Mouse (Mus musculus) small intestine, adult 2 months (tissue): ENCODE data around the gene Arap1. TPM values are rescaled to one million over a fixed set of nuclear protein-coding genes. Genes with fewer than 3 reads are reported as not detected.

Source experiments
- H3K27ac ChIP-seq: fragments of 200-500 bp; 2 replicates; pipeline ENCODE4 v1.5.1; 2012; ENCODE audit warnings: low read depth, low read length, control low read depth, inconsistent platforms; ENCODE audit not compliant: insufficient read depth
- H3K27me3 ChIP-seq: fragments of 200-500 bp; 2 replicates; pipeline ENCODE4 v1.6.1; 2012; ENCODE audit warnings: mild to moderate bottlenecking, moderate library complexity, low read length, inconsistent platforms; ENCODE audit not compliant: control insufficient read depth, insufficient read depth
- H3K36me3 ChIP-seq: fragments of 200-500 bp; 2 replicates; pipeline ENCODE4 v1.6.1; 2012; ENCODE audit warnings: mild to moderate bottlenecking, low read length, control low read depth, inconsistent platforms; ENCODE audit not compliant: control insufficient read depth, insufficient read depth
- H3K4me1 ChIP-seq: fragments of 200-500 bp; 2 replicates; pipeline ENCODE4 v1.6.1; 2012; ENCODE audit warnings: low read length, inconsistent platforms, mixed read lengths; ENCODE audit not compliant: control insufficient read depth, insufficient read depth, insufficient read length
- H3K4me3 ChIP-seq: fragments of 200-500 bp; 2 replicates; pipeline ENCODE4 v1.5.1; 2012; ENCODE audit warnings: low read depth, mild to moderate bottlenecking, control low read depth, inconsistent platforms, low read length, moderate library complexity
- CTCF ChIP-seq: fragments of 200-500 bp; IDR thresholded peaks from 2 replicates; pipeline ENCODE4 v1.5.1; 2012; ENCODE audit warnings: low read depth, mild to moderate bottlenecking, control low read depth, inconsistent platforms, low read length, moderate library complexity, mixed read lengths; ENCODE audit not compliant: insufficient replicate concordance, insufficient read length; ENCODE audit errors: extremely low read depth
- POLR2A ChIP-seq: fragments of 200-500 bp; IDR thresholded peaks from 2 replicates; pipeline ENCODE4 v1.6.1; 2012; ENCODE audit warnings: low read depth, mild to moderate bottlenecking, control low read depth, inconsistent platforms, low read length, moderate library complexity
- WGBS: fragments of 180-500 bp; shearing (Covaris S2); methylation state at CpG from one replicate; pipeline ENCODE4 v1.1.7; 2018; 5-methylcytosine and 5-hydroxymethylcytosine counted together
- polyA plus RNA-seq: library from polyadenylated mRNA; depleted of rRNA; stranded (reverse); fragments of >200 nt; gene quantifications from 2 replicates; pipeline ENCODE4 v1.2.3, GENCODE M21; 2012

Arap1 gene
- polyA plus RNA-seq, 1 experiment, result 61.7 TPM

DNA sequence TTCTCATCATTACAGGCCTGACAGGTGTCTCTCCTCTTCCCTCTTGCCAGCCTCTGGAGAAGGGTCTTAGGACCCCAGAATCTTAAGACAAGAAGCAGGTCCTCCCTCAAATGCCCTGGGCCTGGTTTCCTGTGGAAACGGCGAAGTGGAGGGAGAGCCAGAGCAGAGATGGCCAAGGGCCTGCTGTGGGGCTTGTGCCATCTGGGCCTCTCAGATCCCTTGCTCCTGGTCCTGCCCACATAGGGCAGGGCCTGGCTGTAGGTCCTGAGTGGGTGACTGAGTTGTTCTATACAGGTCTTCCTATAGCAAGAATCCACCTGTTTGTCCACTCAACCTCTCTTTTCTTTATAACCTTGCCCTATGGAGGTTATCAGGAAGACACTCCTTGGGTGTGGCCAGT lies 12.6 kb upstream of the Arap1 start:
- Histone ChIP-seq H3K27ac (no peak overlapping the region), H3K27me3 (no peaks in the 10 kb centered on the region), H3K4me1 (no peaks in the 10 kb centered on the region; the same call in 1 of the 2 replicates), H3K36me3 (peaks cover 37% of the 10 kb centered on the region), H3K4me3 (no peak overlapping the region)
- WGBS, result 74% methylated on average over 2 of the region's 2 CpGs
- TF ChIP-seq CTCF (no peak), POLR2A (no peak)

DNA sequence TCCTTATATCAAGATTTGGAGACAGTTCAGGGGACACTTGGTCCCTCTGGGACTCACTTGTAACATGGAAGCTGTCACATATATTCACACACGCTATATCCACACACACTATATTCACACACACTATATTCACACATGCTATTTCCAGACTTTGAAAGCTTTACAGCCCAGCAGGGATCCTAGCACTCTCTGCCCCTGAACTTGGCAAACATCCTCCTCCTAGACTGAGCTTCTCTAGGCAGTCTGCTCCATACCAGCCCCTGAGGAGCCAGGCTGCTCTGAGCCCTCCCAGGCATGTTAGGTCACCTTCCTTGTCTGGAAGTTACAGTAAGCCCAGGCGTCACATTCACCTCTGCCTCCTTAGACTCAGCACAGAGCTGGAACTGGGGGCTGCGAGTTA lies 11.2 kb upstream of the Arap1 start:
- H3K4me3 ChIP-seq, result no peak overlapping the region
- TF ChIP-seq CTCF, result no peak
- TF ChIP-seq POLR2A, result no peak
- no peaks in the 10 kb centered on the region; the same call in 1 of the 2 replicates for H3K4me1 ChIP-seq
- peaks cover 31% of the 10 kb centered on the region for H3K36me3 ChIP-seq
- H3K27ac ChIP-seq, result no peak overlapping the region
- no peaks in the 10 kb centered on the region for H3K27me3 ChIP-seq
- WGBS, result 80% methylated on average over 3 of the region's 3 CpGs

DNA sequence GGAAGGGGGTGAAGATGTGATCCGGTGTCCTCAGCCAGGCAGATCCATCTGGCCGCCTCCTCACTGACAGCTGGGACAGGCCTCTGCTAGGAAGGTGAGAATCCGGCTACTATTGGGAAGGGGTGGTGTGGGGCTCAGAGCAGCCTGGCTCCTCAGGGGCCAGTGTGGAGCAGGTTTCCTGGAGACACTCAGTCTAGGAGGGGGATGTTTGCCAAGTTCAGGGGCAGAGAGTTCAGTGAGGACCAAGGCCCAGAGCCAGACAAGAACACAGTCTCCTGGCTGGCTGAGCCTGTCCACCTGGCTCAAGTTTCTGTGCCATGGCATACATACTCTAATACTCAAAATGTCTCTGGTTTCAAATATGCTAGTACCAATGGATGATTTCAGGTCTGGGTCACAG lies 10.5 kb upstream of the Arap1 start:
- WGBS, result 91% methylated on average over 3 of the region's 3 CpGs
- no peaks in the 10 kb centered on the region; the same call in 1 of the 2 replicates for H3K4me1 ChIP-seq

DNA sequence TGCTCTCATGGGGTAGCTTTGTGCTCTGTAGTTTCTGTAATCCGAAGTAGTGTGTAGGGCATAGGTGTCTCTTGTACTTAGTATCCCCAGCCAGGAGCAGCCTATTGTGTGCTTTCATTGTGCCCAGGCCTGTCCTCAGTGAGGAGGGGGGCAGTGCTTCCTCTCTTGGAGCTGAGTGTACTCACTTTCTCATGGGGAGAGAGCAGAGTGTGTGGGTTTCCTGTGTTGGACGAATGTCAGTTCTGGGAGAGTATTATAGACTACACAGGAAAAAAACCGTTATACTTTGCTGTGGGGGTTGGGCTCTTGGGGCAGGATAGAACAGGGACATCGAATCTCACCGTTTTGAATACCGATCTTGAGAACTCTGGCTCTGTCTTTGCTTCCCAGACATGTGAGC lies 6.5 kb upstream of the Arap1 start:
- WGBS, result 48% methylated on average over 6 of the region's 6 CpGs
- no peaks in the 10 kb centered on the region; the same call in 1 of the 2 replicates for H3K4me1 ChIP-seq
- H3K27me3 ChIP-seq, result no peaks in the 10 kb centered on the region
- H3K27ac ChIP-seq, result no peak overlapping the region
- peaks cover 53% of the 10 kb centered on the region for H3K36me3 ChIP-seq
- TF ChIP-seq POLR2A (no peak), CTCF (no peak)
- no peak overlapping the region for H3K4me3 ChIP-seq

More for the DNA sequence above, 10.5 kb upstream of the Arap1 start:
- Histone ChIP-seq H3K4me3 (no peak overlapping the region), H3K36me3 (peaks cover 32% of the 10 kb centered on the region), H3K27me3 (no peaks in the 10 kb centered on the region), H3K27ac (no peak overlapping the region)
- no peak for TF ChIP-seq POLR2A
- no peak for TF ChIP-seq CTCF

- H3K27ac ChIP-seq, result no peak overlapping the region
- no peak for TF ChIP-seq CTCF
- no peak for TF ChIP-seq POLR2A
- WGBS, result 81% methylated on average over 7 of the region's 7 CpGs
- no peaks in the 10 kb centered on the region for H3K27me3 ChIP-seq
- H3K4me3 ChIP-seq, result no peak overlapping the region
- peaks cover 44% of the 10 kb centered on the region for H3K36me3 ChIP-seq
- H3K4me1 ChIP-seq, result peaks cover 3% of the 10 kb centered on the region; the same call in 1 of the 2 replicates
These were observed 4.7 kb upstream of the Arap1 start for GRCm38 (mm10) chr7:101343135-101343534.

DNA sequence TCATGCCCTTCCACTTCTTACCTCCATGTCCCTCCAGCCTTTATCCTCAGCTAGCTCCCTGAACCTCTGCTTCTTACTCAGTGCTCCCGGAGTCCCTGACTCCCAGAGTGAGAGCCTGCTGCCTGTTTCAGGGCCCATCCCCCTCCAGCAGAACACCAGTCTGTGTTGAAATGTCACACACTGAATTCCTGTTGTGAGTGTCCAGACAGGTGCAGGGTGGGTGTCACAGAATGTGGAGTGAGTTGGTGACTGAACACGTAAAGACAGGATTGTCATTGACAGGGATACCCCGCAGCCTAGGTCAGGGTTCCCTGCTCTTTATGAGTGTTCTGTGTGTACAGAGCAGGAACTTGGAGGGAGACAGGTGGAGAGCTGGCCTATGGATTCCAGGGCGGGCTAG lies 3.0 kb upstream of the Arap1 start:
- WGBS, result 75% methylated on average over 4 of the region's 4 CpGs
- H3K4me1 ChIP-seq, result peaks cover 5% of the 10 kb centered on the region

GRCm38 (mm10) chr7:101346991-101347390 lies 876 bp upstream of the Arap1 start:
- Histone ChIP-seq H3K4me3 (no peak overlapping the region), H3K27me3 (no peaks in the 10 kb centered on the region), H3K4me1 (peaks cover 5% of the 10 kb centered on the region), H3K36me3 (peaks cover 38% of the 10 kb centered on the region), H3K27ac (no peak overlapping the region)
- TF ChIP-seq CTCF, result no peak
- no peak for TF ChIP-seq POLR2A
- WGBS, result 86% methylated on average over 2 of the region's 2 CpGs

More for the DNA sequence above, 3.0 kb upstream of the Arap1 start:
- no peak for TF ChIP-seq POLR2A
- TF ChIP-seq CTCF, result no peak
- Histone ChIP-seq H3K36me3 (peaks cover 38% of the 10 kb centered on the region), H3K27me3 (no peaks in the 10 kb centered on the region), H3K4me3 (no peak overlapping the region), H3K27ac (no peak overlapping the region)

DNA sequence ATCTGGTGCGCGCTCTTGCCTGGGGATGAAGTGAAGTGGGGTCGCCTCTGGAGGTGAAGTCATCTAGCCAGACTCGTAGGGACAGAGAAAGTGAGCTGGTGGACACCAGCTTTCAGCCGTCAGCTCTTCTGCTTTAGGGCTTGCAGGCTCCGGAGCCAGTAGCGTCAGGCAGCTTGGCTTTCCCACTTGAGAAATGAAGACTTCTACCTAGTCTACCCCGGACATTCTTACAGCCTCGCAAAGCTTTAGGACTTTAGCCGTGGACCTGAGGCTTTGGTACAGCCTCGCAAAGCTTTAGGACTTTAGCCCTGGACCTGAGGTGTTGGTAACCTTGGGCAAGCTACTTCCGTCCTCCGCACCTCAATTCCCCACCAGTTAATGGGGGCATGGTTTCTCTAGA lies 445 bp downstream of the Arap1 start:
- WGBS, result 3% methylated on average over 13 of the region's 13 CpGs
- peak overlapping the region; percentile 87 for H3K4me3 ChIP-seq
- H3K36me3 ChIP-seq, result peaks cover 26% of the 10 kb centered on the region
- peak overlapping the region; percentile 51 for H3K27ac ChIP-seq
- H3K4me1 ChIP-seq, result peaks cover 5% of the 10 kb centered on the region
- TF ChIP-seq CTCF, result no peak
- TF ChIP-seq POLR2A, result no peak
- no peaks in the 10 kb centered on the region for H3K27me3 ChIP-seq
